Mouse (Mus musculus): ENCODE data around the gene Phf13.

DNA sequence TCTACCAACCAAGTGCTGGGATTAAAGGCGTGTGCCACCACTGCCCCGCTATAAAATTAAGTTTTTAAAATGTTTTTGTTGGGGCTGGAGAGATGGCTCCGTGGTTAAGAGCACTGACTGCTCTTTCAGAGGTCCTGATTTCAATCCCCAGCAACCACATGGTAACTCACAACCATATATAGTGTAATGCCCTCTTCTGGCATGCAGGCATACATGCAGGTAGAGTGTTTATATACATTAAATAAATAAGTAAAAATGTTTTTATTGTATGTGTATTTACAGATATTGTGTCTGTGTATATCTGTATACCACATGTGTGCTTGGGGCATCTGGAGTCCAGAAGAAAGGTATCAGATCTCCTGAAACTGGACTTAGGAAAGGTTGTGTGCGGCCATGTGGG is 5.3 kb upstream of the Phf13 start:
- TF ChIP-seq POLR2A (IDR thresholded peaks at IDR 0.05; ENCODE audit: extremely low read depth, insufficient read depth, low read length) (no peak), CTCF (IDR thresholded peaks at IDR 0.05; ENCODE audit: extremely low read depth, insufficient read depth, low read length) (no peak)
